Mouse (Mus musculus): ENCODE results near the gene Stk11.

Gene Stk11

GRCm38 (mm10) chr10:80115290-80115943 lies at the start of gene Stk11:
Gene Stk11 (plus strand): TSS chr10:80115803.
- peak; percentile 100 for DNase-seq (ENCODE audit: low read depth, low spot score)

GRCm38 (mm10) chr10:80069251-80069650 lies 46.4 kb upstream of the Stk11 start:
- no peak for DNase-seq (ENCODE audit: low read depth, low spot score)

- no peak for DNase-seq (ENCODE audit: low read depth, low spot score)
Observed at GRCm38 (mm10) chr10:80069948-80070450, 45.6 kb upstream of the Stk11 start.

- DNase-seq (ENCODE audit: low read depth, low spot score): no peak
Observed at GRCm38 (mm10) chr10:80070837-80071515, 44.6 kb upstream of the Stk11 start.

- DNase-seq (ENCODE audit: low read depth, low spot score): no peak
Observed at GRCm38 (mm10) chr10:80071516-80071900, 44.1 kb upstream of the Stk11 start.

GRCm38 (mm10) chr10:80072623-80073489 lies 42.7 kb upstream of the Stk11 start:
- DNase-seq (ENCODE audit: low read depth, low spot score): no peak

- DNase-seq (ENCODE audit: low read depth, low spot score): peak; percentile 92
Observed at GRCm38 (mm10) chr10:80074813-80075601, 40.6 kb upstream of the Stk11 start.

- DNase-seq (ENCODE audit: low read depth, low spot score): peak; percentile 20
Observed at GRCm38 (mm10) chr10:80075924-80076323, 39.7 kb upstream of the Stk11 start.

GRCm38 (mm10) chr10:80076386-80076785 lies 39.2 kb upstream of the Stk11 start:
- no peak for DNase-seq (ENCODE audit: low read depth, low spot score)

GRCm38 (mm10) chr10:80077312-80077711 lies 38.3 kb upstream of the Stk11 start:
- no peak for DNase-seq (ENCODE audit: low read depth, low spot score)

GRCm38 (mm10) chr10:80078366-80078765 lies 37.2 kb upstream of the Stk11 start:
- no peak for DNase-seq (ENCODE audit: low read depth, low spot score)

GRCm38 (mm10) chr10:80080396-80081070 lies 35.1 kb upstream of the Stk11 start:
- DNase-seq (ENCODE audit: low read depth, low spot score): no peak

- DNase-seq (ENCODE audit: low read depth, low spot score): no peak
Observed at GRCm38 (mm10) chr10:80081075-80081474, 34.5 kb upstream of the Stk11 start.

GRCm38 (mm10) chr10:80084817-80085487 lies 30.7 kb upstream of the Stk11 start:
- no peak for DNase-seq (ENCODE audit: low read depth, low spot score)

- DNase-seq (ENCODE audit: low read depth, low spot score): no peak
Observed at GRCm38 (mm10) chr10:80086847-80087246, 28.8 kb upstream of the Stk11 start.

GRCm38 (mm10) chr10:80087483-80087882 lies 28.1 kb upstream of the Stk11 start:
- DNase-seq (ENCODE audit: low read depth, low spot score): no peak

- DNase-seq (ENCODE audit: low read depth, low spot score): no peak
Observed at GRCm38 (mm10) chr10:80089146-80089545, 26.5 kb upstream of the Stk11 start.

GRCm38 (mm10) chr10:80091527-80091926 lies 24.1 kb upstream of the Stk11 start:
- DNase-seq (ENCODE audit: low read depth, low spot score): no peak

- DNase-seq (ENCODE audit: low read depth, low spot score): no peak
Observed at GRCm38 (mm10) chr10:80092690-80093089, 22.9 kb upstream of the Stk11 start.

GRCm38 (mm10) chr10:80094085-80094484 lies 21.5 kb upstream of the Stk11 start:
- DNase-seq (ENCODE audit: low read depth, low spot score): no peak
